Mouse (Mus musculus) myocyte (in vitro differentiated cells): ENCODE measurements around the gene Fes. TPM values are rescaled to one million over a fixed set of nuclear protein-coding genes. Genes with fewer than 3 reads are reported as not detected.
"Not testable (repeated sequence)": the region's sequence is repeated elsewhere in the genome, so short reads cannot be mapped to it uniquely, and the experiment has no call there.

ENCODE experiments used
- H3K27me3 ChIP-seq: one replicate; pipeline ENCODE4 v1.6.1; 2011; ENCODE audit not compliant: control insufficient read depth, insufficient read depth, insufficient read length
- H3K36me3 ChIP-seq: one replicate; pipeline ENCODE4 v1.6.1; 2011; ENCODE audit not compliant: control insufficient read depth, insufficient read depth
- H3K4me2 ChIP-seq: one replicate; pipeline ENCODE4 v1.6.1; 2011; ENCODE audit warnings: low read depth, control low read depth
- H3K4me3 ChIP-seq: one replicate; pipeline ENCODE4 v1.5.1; 2011; ENCODE audit warnings: mild to moderate bottlenecking, control low read depth, moderate library complexity
- H3K79me2 ChIP-seq: one replicate; pipeline ENCODE4 v1.6.1; 2011; ENCODE audit not compliant: control insufficient read depth, insufficient read depth
- H3ac ChIP-seq: one replicate; pipeline ENCODE4 v1.6.1; 2011; ENCODE audit not compliant: control insufficient read depth, insufficient read length
- CEBPB ChIP-seq: IDR thresholded peaks from 2 replicates; pipeline ENCODE4 v1.6.1; 2011; ENCODE audit warnings: mild to moderate bottlenecking, moderate library complexity; ENCODE audit not compliant: poor library complexity, insufficient read depth, severe bottlenecking
- E2F4 ChIP-seq: IDR thresholded peaks from one replicate; pipeline ENCODE4 v1.6.1; 2011; ENCODE audit warnings: mild to moderate bottlenecking, control low read depth, moderate library complexity; ENCODE audit not compliant: insufficient read depth
- MAX ChIP-seq: IDR thresholded peaks from one replicate; pipeline ENCODE4 v1.6.1; 2011; ENCODE audit warnings: low read depth, mild to moderate bottlenecking, control low read depth
- MYOD1 ChIP-seq, 3 experiments: IDR thresholded peaks; one replicate each; pipeline ENCODE4 v1.6.1; 2011; ENCODE audit warnings: control low read depth in 2 of 3, low read depth in 2 of 3, mild to moderate bottlenecking in 2 of 3, moderate library complexity in 1 of 3; ENCODE audit not compliant: insufficient read length in 2 of 3, control insufficient read depth in 1 of 3
- MYOG ChIP-seq, 3 experiments: IDR thresholded peaks; one replicate each; pipeline ENCODE4 v1.6.1; 2011; ENCODE audit warnings: control low read depth in 2 of 3, low read depth in 2 of 3, mild to moderate bottlenecking in 2 of 3; ENCODE audit not compliant: insufficient read length in 2 of 3, control insufficient read depth in 1 of 3, insufficient read depth in 1 of 3
- POLR2A ChIP-seq: IDR thresholded peaks from one replicate; pipeline ENCODE4 v1.6.1; 2011; ENCODE audit warnings: low read depth, mild to moderate bottlenecking, control low read depth, moderate library complexity; ENCODE audit not compliant: insufficient read length
- POLR2AphosphoS2 ChIP-seq: IDR thresholded peaks from one replicate; pipeline ENCODE4 v1.6.1; 2011; ENCODE audit warnings: low read depth, control low read depth; ENCODE audit not compliant: insufficient read length
- REST ChIP-seq: IDR thresholded peaks from one replicate; pipeline ENCODE4 v1.6.1; 2011; ENCODE audit warnings: mild to moderate bottlenecking, control low read depth, moderate library complexity; ENCODE audit not compliant: insufficient read depth, insufficient read length
- SRF ChIP-seq: IDR thresholded peaks from one replicate; pipeline ENCODE4 v1.6.1; 2011; ENCODE audit warnings: low read depth; ENCODE audit not compliant: control insufficient read depth, insufficient read length
- TCF12 ChIP-seq: IDR thresholded peaks from one replicate; pipeline ENCODE4 v1.6.1; 2011; ENCODE audit warnings: mild to moderate bottlenecking, control low read depth; ENCODE audit not compliant: poor library complexity, insufficient read depth, severe bottlenecking
- TCF3 ChIP-seq: IDR thresholded peaks from one replicate; pipeline ENCODE4 v1.6.1; 2011; ENCODE audit warnings: low read depth, control low read depth; ENCODE audit not compliant: insufficient read length
- USF1 ChIP-seq: IDR thresholded peaks from one replicate; pipeline ENCODE4 v1.6.1; 2011; ENCODE audit warnings: low read depth, mild to moderate bottlenecking, control low read depth, moderate library complexity
- polyA plus RNA-seq: library from polyadenylated mRNA; unstranded; fragments of >200 nt; fragmentation: generic; extraction: Trizol; gene quantifications from one replicate; pipeline ENCODE4 v1.2.1, GENCODE M21; 2012; ENCODE audit warnings: missing spikeins

Gene Fes
- polyA plus RNA-seq, 1 experiment = 0.54 TPM

DNA sequence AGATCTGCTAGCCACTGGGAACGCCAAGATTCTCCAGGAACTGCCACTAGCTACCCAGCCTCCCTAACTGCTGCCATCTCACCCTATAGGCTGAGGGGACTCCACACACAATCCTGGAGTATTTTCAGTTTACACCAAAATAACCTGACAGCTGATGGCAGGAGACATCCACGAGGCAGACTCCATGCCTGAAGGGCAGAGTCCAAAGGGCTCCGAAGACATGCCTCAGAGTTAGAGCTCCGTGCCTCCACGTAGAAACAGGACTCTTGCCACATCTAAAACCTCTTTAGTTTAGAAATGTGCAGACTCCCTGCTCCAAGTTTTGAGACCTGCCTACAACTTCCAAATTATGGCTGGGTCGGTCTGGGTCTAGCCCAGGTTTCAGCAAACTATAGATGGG, 12.8 kb upstream of the Fes start:
- peaks cover 38% of the 10 kb centered on the region for H3K79me2 ChIP-seq
- no peak for TF ChIP-seq MYOG (IDR thresholded peaks at IDR 0.05; ENCODE audit: control insufficient read depth in 1 of 3, insufficient read depth in 1 of 3, insufficient read length in 2 of 3, low read depth in 2 of 3)
- TF ChIP-seq REST = no peak
- TF ChIP-seq MAX = no peak
- TF ChIP-seq POLR2AphosphoS2 = no peak
- TF ChIP-seq SRF = no peak
- TF ChIP-seq TCF12 = no peak
- TF ChIP-seq CEBPB = no peak
- no peak for TF ChIP-seq E2F4
- no peak for TF ChIP-seq POLR2A
- no peak for TF ChIP-seq MYOD1 (IDR thresholded peaks at IDR 0.05; ENCODE audit: control insufficient read depth in 1 of 3, insufficient read length in 2 of 3, low read depth in 2 of 3)
- TF ChIP-seq USF1 = no peak
- no peak for TF ChIP-seq TCF3
- H3K4me3 ChIP-seq = peak overlapping the region; percentile 61
- no peaks in the 10 kb centered on the region for H3K27me3 ChIP-seq
- H3K4me2 ChIP-seq = peak overlapping the region; percentile 88
- H3K36me3 ChIP-seq = peaks cover 9% of the 10 kb centered on the region
- peak overlapping the region; percentile 97 for H3ac ChIP-seq

DNA sequence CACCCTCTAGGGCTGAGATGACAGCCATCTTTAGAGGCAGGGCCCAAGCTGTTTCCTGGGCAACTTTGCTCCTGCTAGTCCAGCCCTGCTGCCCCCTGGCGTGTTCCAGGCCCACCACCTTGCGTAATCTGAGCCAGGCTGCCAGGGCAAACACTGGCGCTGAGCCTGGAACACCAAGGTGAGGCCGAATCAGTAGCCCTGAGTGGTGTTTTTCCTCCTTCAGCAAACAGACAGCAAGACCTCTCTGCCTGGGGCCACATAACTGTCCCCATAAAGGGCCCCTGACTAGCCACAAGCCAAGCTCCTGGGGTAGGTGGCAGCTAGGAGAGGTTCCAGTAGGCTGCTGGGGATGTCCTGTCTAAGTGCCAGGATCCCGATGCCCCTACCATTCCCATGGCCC, 12.4 kb upstream of the Fes start:
- Histone ChIP-seq H3K27me3 (no peaks in the 10 kb centered on the region), H3K4me3 (peak overlapping the region; percentile 61), H3K36me3 (peaks cover 9% of the 10 kb centered on the region)

DNA sequence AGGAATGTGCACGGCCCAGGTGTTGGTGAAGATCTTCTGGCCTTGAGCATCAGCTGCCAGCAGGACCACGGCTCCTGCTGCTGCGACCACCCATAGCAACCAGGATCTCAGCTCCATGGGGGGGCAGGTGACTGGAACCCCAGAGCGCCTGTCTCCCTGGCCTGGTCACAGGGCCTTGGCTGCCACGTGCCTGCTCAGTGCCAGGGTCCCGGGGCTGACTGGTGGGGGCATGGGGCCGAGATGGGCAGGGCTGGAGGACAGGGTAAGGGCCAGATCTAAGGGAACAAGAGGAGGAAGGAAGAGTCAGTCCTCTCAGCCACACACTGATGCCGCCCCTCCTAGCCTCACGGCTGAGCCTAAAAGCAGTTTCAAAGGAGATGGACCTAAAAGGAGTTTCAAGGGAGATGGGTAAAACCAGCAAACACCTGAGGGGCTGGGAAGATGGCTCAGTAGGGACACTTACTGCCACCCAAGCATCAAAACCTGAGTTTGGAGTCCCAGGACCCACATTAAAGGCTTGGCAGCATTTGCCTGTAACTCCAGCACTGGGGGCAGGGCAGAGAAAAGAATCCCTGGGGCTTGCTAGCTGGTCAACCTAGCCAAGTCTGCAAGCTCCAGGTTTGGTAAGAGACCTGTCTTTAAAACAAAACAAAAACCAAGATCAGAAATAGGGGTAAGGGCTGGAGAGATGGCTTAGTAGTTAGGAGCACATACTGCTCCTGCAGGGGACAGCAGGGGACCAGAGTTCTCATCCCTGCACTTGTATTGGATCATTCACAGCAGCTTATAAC, 11.1 kb upstream of the Fes start:
- H3ac ChIP-seq = no peak overlapping the region
- H3K4me2 ChIP-seq = no peak overlapping the region
- peaks cover 14% of the 10 kb centered on the region for H3K36me3 ChIP-seq
- H3K27me3 ChIP-seq = no peaks in the 10 kb centered on the region
- TF ChIP-seq POLR2A = no peak
- TF ChIP-seq MYOG (IDR thresholded peaks at IDR 0.05; ENCODE audit: control insufficient read depth in 1 of 3, insufficient read depth in 1 of 3, insufficient read length in 2 of 3, low read depth in 2 of 3) = no peak
- no peak for TF ChIP-seq MAX
- no peak for TF ChIP-seq TCF3
- no peak for TF ChIP-seq POLR2AphosphoS2
- no peak for TF ChIP-seq E2F4
- no peak for TF ChIP-seq USF1
- no peak for TF ChIP-seq REST
- no peak for TF ChIP-seq SRF
- no peak for TF ChIP-seq TCF12
- no peak for TF ChIP-seq CEBPB
- no peak for TF ChIP-seq MYOD1 (IDR thresholded peaks at IDR 0.05; ENCODE audit: control insufficient read depth in 1 of 3, insufficient read length in 2 of 3, low read depth in 2 of 3)
- H3K79me2 ChIP-seq = peaks cover 38% of the 10 kb centered on the region
- no peak overlapping the region for H3K4me3 ChIP-seq

More for the DNA sequence above, 12.4 kb upstream of the Fes start:
- Histone ChIP-seq H3K79me2 (peaks cover 38% of the 10 kb centered on the region), H3ac (no peak overlapping the region), H3K4me2 (peak overlapping the region; percentile 88)
- TF ChIP-seq CEBPB (peak; percentile 67; the same call in 1 of the 2 replicates), USF1 (no peak), MYOG (IDR thresholded peaks at IDR 0.05; ENCODE audit: control insufficient read depth in 1 of 3, insufficient read depth in 1 of 3, insufficient read length in 2 of 3, low read depth in 2 of 3) (peak in 1 of 3 experiments; percentile 6)

DNA sequence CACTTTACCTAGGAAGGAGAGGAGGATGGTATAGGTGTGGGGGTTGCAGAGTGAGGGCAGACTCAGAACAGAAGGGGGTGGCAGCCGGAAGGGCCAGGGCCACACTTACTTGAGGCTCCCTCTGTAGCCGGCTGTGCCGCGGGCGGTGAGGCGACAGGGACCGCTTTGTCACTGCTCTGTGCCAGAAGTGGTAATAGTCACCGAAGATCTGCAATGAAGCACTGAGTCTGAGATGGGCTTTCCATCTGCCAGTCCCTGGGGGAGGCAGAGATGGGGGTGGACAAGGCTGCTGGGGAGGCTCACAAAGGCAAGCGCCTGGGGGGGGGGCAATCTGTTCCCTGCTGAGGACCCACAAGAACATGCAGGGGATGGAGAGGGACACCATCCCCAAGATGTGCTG, 10.2 kb upstream of the Fes start:
- Histone ChIP-seq H3K4me3 (no peak overlapping the region), H3ac (no peak overlapping the region), H3K27me3 (no peaks in the 10 kb centered on the region), H3K36me3 (peaks cover 18% of the 10 kb centered on the region), H3K79me2 (peaks cover 38% of the 10 kb centered on the region), H3K4me2 (no peak overlapping the region)
- TF ChIP-seq CEBPB (no peak), E2F4 (no peak), USF1 (no peak)

DNA sequence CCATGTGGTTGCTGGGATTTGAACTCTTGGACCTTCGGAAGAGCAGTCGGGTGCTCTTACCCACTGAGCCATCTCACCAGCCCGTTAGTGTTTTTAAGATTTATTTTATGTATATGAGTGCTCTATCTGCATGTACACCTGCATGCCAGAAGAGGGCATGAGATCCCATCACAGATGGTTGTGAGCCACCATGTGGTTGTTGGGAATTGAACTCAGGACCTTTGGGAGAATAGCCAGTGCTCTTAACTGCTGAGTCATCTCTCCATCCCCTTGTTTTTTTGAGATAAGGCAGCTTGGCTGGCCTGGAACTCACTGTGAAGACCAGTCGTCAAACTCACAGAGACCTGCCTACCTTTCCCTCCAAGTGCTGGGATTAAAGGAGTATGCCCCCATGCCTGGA, 8.7 kb upstream of the Fes start:
- H3K27me3 ChIP-seq, H3K4me2 ChIP-seq, H3ac ChIP-seq, H3K4me3 ChIP-seq: not testable (repeated sequence)
- Histone ChIP-seq H3K36me3 (peaks cover 23% of the 10 kb centered on the region), H3K79me2 (peaks cover 30% of the 10 kb centered on the region)

DNA sequence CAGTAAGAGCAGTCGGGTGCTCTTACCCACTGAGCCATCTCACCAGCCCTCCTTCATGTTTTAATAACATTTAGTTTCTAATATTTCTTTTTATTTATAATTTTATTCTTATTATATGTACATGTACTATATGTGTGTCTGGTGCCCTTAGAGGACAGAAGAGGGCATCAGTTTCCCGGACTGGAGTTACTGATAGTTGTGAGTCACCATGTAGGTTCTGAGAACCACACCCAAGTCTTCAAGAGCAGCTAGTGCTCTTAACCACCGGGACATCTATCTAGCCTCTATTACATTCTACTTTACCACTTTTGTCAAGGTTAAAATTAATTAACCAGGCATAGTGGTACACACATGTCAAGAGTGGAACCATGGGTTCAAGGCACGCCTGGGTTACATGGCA, 6.9 kb upstream of the Fes start:
- H3ac ChIP-seq = no peak overlapping the region
- H3K27me3 ChIP-seq = no peaks in the 10 kb centered on the region
- no peak overlapping the region for H3K4me3 ChIP-seq
- H3K4me2 ChIP-seq = no peak overlapping the region
- TF ChIP-seq MYOD1 (IDR thresholded peaks at IDR 0.05; ENCODE audit: control insufficient read depth in 1 of 3, insufficient read length in 2 of 3, low read depth in 2 of 3) (no peak), MYOG (IDR thresholded peaks at IDR 0.05; ENCODE audit: control insufficient read depth in 1 of 3, insufficient read depth in 1 of 3, insufficient read length in 2 of 3, low read depth in 2 of 3) (no peak), REST (no peak), TCF12 (no peak), USF1 (no peak), POLR2A (no peak), POLR2AphosphoS2 (no peak), MAX (no peak), CEBPB (no peak), SRF (no peak), E2F4 (no peak)
- H3K79me2 ChIP-seq = peaks cover 13% of the 10 kb centered on the region
- H3K36me3 ChIP-seq = peaks cover 23% of the 10 kb centered on the region
